ENCODE assay signal across 10 mouse cellular contexts in the genomic region with DNA sequence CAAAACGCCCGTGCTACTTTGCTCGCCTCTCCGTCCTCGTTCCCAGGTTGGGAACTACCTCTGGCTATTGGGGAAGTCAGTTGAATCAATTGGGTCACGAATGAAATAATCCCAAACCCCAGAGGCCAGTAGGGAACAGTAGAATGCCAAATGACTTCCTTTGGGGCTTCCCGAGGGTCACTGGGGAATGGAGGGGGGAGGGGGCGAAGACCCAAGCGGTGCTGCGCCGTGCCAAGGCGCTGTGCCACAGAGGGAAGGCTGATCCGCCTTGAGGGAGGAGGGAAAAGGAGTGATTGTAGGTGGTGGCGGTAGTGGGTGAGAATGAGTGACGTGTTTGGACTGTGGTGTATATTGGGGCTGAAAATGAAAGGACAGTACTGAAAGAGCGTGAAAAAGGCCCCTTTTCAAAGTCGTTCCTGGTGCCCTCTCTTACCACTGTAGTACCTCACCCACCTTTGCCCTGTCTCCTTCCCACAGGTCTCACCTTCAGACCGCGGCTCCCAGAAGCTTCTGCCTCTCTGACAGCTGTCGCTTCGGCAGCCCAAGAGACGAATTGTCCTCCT. TPM values are rescaled to one million over a fixed set of nuclear protein-coding genes. Genes with fewer than 3 reads are reported as not detected.
A peak's percentile ranks its signal among the peaks of the same experiment; 100 is the strongest.
DNase-seq lines count a peak whose midpoint lies in the region; ATAC-seq and TF ChIP-seq lines count a peak whose summit lies in the region.
"Had no signal": no experiment of that assay in that cellular context is flagged by ENCODE, and none has a peak within 500 bp of the region (broad histone marks: within the 10 kb centered on the region; RNA-seq: fewer than 3 reads in every experiment).

No protein-coding gene starts in this region.

- no peaks in the 10 kb centered on the region for H3K36me3 ChIP-seq in heart, embryonic 10.5 days
- H3K36me3 ChIP-seq in intestine, embryonic 16.5 days (ENCODE audit: control insufficient read depth, insufficient read depth, low read length), result no peaks in the 10 kb centered on the region
- H3K36me3 ChIP-seq in liver, postnatal 0 days (replicated peaks; ENCODE audit: insufficient read depth, low read length), result no peaks in the 10 kb centered on the region
- no peaks in the 10 kb centered on the region for H3K36me3 ChIP-seq in midbrain, embryonic 10.5 days

- peaks cover 100% of the 10 kb centered on the region for H3K27me3 ChIP-seq in heart, embryonic 10.5 days (ENCODE audit: insufficient read depth, poor library complexity, severe bottlenecking)
- peaks cover 69% of the 10 kb centered on the region for H3K27me3 ChIP-seq in intestine, embryonic 16.5 days (replicated peaks; ENCODE audit: control insufficient read depth, insufficient read depth, low read length)
- H3K27me3 ChIP-seq in liver, postnatal 0 days (ENCODE audit: insufficient read depth, low read length), result peaks cover 98% of the 10 kb centered on the region
- H3K27me3 ChIP-seq in midbrain, embryonic 10.5 days (ENCODE audit: low read depth, poor library complexity, severe bottlenecking), result peaks cover 100% of the 10 kb centered on the region

- peaks cover 40% of the 10 kb centered on the region for H3K4me1 ChIP-seq in heart, embryonic 10.5 days
- peaks cover 28% of the 10 kb centered on the region for H3K4me1 ChIP-seq in intestine, embryonic 16.5 days (ENCODE audit: control insufficient read depth, insufficient read depth, low read length)
- peaks cover 9% of the 10 kb centered on the region for H3K4me1 ChIP-seq in liver, postnatal 0 days (ENCODE audit: insufficient read depth)
- H3K4me1 ChIP-seq in midbrain, embryonic 10.5 days, result peaks cover 20% of the 10 kb centered on the region

- peak overlapping the region; percentile 57 for H3K4me2 ChIP-seq in intestine, embryonic 16.5 days (ENCODE audit: low read depth, low read length)
- H3K4me2 ChIP-seq in liver, postnatal 0 days (ENCODE audit: low read depth, low read length), result peak overlapping the region; percentile 49

- ATAC-seq in intestine, embryonic 16.5 days, result no peak
- ATAC-seq in liver, postnatal 0 days, result no peak
- ATAC-seq in frontal cortex, adult (ENCODE audit: low TSS enrichment), result no peak

- TF ChIP-seq CTCF in liver, postnatal 0 days (IDR thresholded peaks at IDR 0.05; ENCODE audit: low read depth), result no peak

- TF ChIP-seq EP300 in liver, postnatal 0 days (IDR thresholded peaks at IDR 0.05; ENCODE audit: low read depth), result no peak

- peak overlapping the region; percentile 72 for H3K9ac ChIP-seq in intestine, embryonic 16.5 days (ENCODE audit: low read depth, low read length)
- H3K9ac ChIP-seq in liver, postnatal 0 days (replicated peaks), result no peak overlapping the region

- under 1% methylated on average over 22 of the region's 22 CpGs for WGBS in heart, embryonic 10.5 days
- WGBS in intestine, embryonic 16.5 days, result 3% methylated on average over 22 of the region's 22 CpGs
- 2% methylated on average over 22 of the region's 22 CpGs for WGBS in liver, postnatal 0 days (ENCODE audit: insufficient replicate concordance)
- 2% methylated on average over 22 of the region's 22 CpGs for WGBS in midbrain, embryonic 10.5 days

- H3K27ac ChIP-seq in heart, embryonic 10.5 days, result no peak overlapping the region
- peak overlapping the region; percentile 85 for H3K27ac ChIP-seq in intestine, embryonic 16.5 days (ENCODE audit: low read length)
- H3K27ac ChIP-seq in liver, postnatal 0 days (ENCODE audit: low read depth), result no peak overlapping the region
- H3K27ac ChIP-seq in midbrain, embryonic 10.5 days (replicated peaks), result no peak overlapping the region

- intact Hi-C loops in heart, postnatal 36 days (cut with DNase I), result no loop called here

- H3K4me3 ChIP-seq in heart, embryonic 10.5 days, result peak overlapping the region; percentile 45
- H3K4me3 ChIP-seq in intestine, embryonic 16.5 days (ENCODE audit: low read length), result peak overlapping the region; percentile 59
- peak overlapping the region; percentile 35 for H3K4me3 ChIP-seq in liver, postnatal 0 days (ENCODE audit: low read depth, low read length)
- H3K4me3 ChIP-seq in midbrain, embryonic 10.5 days, result no peak overlapping the region

- H3K9me3 ChIP-seq in heart, embryonic 10.5 days, result no peaks in the 10 kb centered on the region
- no peaks in the 10 kb centered on the region for H3K9me3 ChIP-seq in intestine, embryonic 16.5 days (ENCODE audit: control insufficient read depth, low read length)
- H3K9me3 ChIP-seq in liver, postnatal 0 days (ENCODE audit: low read length), result no peaks in the 10 kb centered on the region
- no peaks in the 10 kb centered on the region for H3K9me3 ChIP-seq in midbrain, embryonic 10.5 days (replicated peaks)

- DNase-seq in heart, embryonic 10.5 days (ENCODE audit: low spot score), result peak; percentile 77
- no peak for DNase-seq in heart, postnatal 36 days
- peak; percentile 41 to 42 for DNase-seq in adrenal gland, adult 18-20 months (ENCODE audit: low spot score in 2 of 2)
- no peak for DNase-seq in liver, postnatal 0 days
- no peak for DNase-seq in midbrain, embryonic 10.5 days (ENCODE audit: low spot score)
- no peak for DNase-seq in retina, postnatal 1 day

RNA-seq across cellular contexts. Expression of a gene that starts 0.5 kb away (rescaled TPM):
- 0.57 and 3.7 TPM in 2 replicates for polyA plus RNA-seq in heart, embryonic 10.5 days (2016; fragmentation: Nextera tagmentation; extraction: Ambion mirVana)
- total RNA-seq in heart, postnatal 36 days (2021), result 1 to 10 TPM in 1 of 2 experiments, under 1 TPM in 1; 0.42 to 1.1 TPM
- total RNA-seq in adrenal gland, adult 18-20 months (2021), result 1 to 10 TPM; 2.8 to 4.0 TPM
- 5.2 and 5.9 TPM in 2 replicates for polyA plus RNA-seq in intestine, embryonic 16.5 days (2015; fragmentation: Nextera tagmentation; extraction: Ambion mirVana)
- polyA plus RNA-seq in liver, postnatal 0 days (2015; fragmentation: Nextera tagmentation; extraction: Ambion mirVana), result 0.16 and 0.17 TPM in 2 replicates
- not detected in 2 replicates for polyA plus RNA-seq in midbrain, embryonic 10.5 days (2016; fragmentation: Nextera tagmentation; extraction: Ambion mirVana)
- total RNA-seq: MEL had no signal

RNA-seq across cellular contexts. Expression of a gene that starts 0.5 kb away (rescaled TPM):
- not detected in 2 replicates for polyA plus RNA-seq in heart, embryonic 10.5 days (2016; fragmentation: Nextera tagmentation; extraction: Ambion mirVana)
- not detected for total RNA-seq in heart, postnatal 36 days (2021)
- not detected for total RNA-seq in adrenal gland, adult 18-20 months (2021)
- polyA plus RNA-seq in intestine, embryonic 16.5 days (2015; fragmentation: Nextera tagmentation; extraction: Ambion mirVana), result not detected in 2 replicates
- not detected in 2 replicates for polyA plus RNA-seq in liver, postnatal 0 days (2015; fragmentation: Nextera tagmentation; extraction: Ambion mirVana)
- not detected in 2 replicates for polyA plus RNA-seq in midbrain, embryonic 10.5 days (2016; fragmentation: Nextera tagmentation; extraction: Ambion mirVana)
- total RNA-seq: heart, adult 18-20 months; MEL had no signal

RNA-seq across cellular contexts. Expression of a gene that starts 4.1 kb away (rescaled TPM):
- 0.30 TPM in 1 of 2 replicates, not detected in the other for polyA plus RNA-seq in heart, embryonic 10.5 days (2016; fragmentation: Nextera tagmentation; extraction: Ambion mirVana)
- not detected for total RNA-seq in heart, postnatal 36 days (2021)
- 1 to 10 TPM; 1.9 to 4.7 TPM for total RNA-seq in adrenal gland, adult 18-20 months (2021)
- 1.2 and 1.4 TPM in 2 replicates for polyA plus RNA-seq in intestine, embryonic 16.5 days (2015; fragmentation: Nextera tagmentation; extraction: Ambion mirVana)
- not detected in 2 replicates for polyA plus RNA-seq in liver, postnatal 0 days (2015; fragmentation: Nextera tagmentation; extraction: Ambion mirVana)
- polyA plus RNA-seq in midbrain, embryonic 10.5 days (2016; fragmentation: Nextera tagmentation; extraction: Ambion mirVana), result not detected in 2 replicates
- total RNA-seq: heart, adult 18-20 months; MEL had no signal

RNA-seq across cellular contexts. Expression of a gene that starts 8.2 kb away (rescaled TPM):
- polyA plus RNA-seq in heart, embryonic 10.5 days (2016; fragmentation: Nextera tagmentation; extraction: Ambion mirVana), result 0.58 and 6.0 TPM in 2 replicates
- total RNA-seq in heart, postnatal 36 days (2021), result under 1 TPM; 0.62 to 0.72 TPM
- 10 to 100 TPM; 13.3 to 20.2 TPM for total RNA-seq in adrenal gland, adult 18-20 months (2021)
- 15.3 and 15.5 TPM in 2 replicates for polyA plus RNA-seq in intestine, embryonic 16.5 days (2015; fragmentation: Nextera tagmentation; extraction: Ambion mirVana)
- 0.58 and 0.73 TPM in 2 replicates for polyA plus RNA-seq in liver, postnatal 0 days (2015; fragmentation: Nextera tagmentation; extraction: Ambion mirVana)
- polyA plus RNA-seq in midbrain, embryonic 10.5 days (2016; fragmentation: Nextera tagmentation; extraction: Ambion mirVana), result not detected in 2 replicates
- total RNA-seq: MEL had no signal

RNA-seq across cellular contexts. Expression of a gene that starts 9.0 kb away (rescaled TPM):
- polyA plus RNA-seq in heart, embryonic 10.5 days (2016; fragmentation: Nextera tagmentation; extraction: Ambion mirVana), result 0.11 and 2.5 TPM in 2 replicates
- under 1 TPM; 0.24 to 0.47 TPM for total RNA-seq in heart, postnatal 36 days (2021)
- 10 to 100 TPM; 15.1 to 19.3 TPM for total RNA-seq in adrenal gland, adult 18-20 months (2021)
- polyA plus RNA-seq in intestine, embryonic 16.5 days (2015; fragmentation: Nextera tagmentation; extraction: Ambion mirVana), result 6.0 and 8.2 TPM in 2 replicates
- 0.39 and 0.50 TPM in 2 replicates for polyA plus RNA-seq in liver, postnatal 0 days (2015; fragmentation: Nextera tagmentation; extraction: Ambion mirVana)
- not detected in 2 replicates for polyA plus RNA-seq in midbrain, embryonic 10.5 days (2016; fragmentation: Nextera tagmentation; extraction: Ambion mirVana)
- total RNA-seq: MEL had no signal

Comparison
In these comparisons a context has a peak if more than half of its experiments do, and no peak if none do; other contexts are left out.
1. DNase-seq: peak in heart, embryonic 10.5 days (single experiment) and adrenal gland, adult 18-20 months (2 of 2); none in heart, postnatal 36 days (0 of 2), liver, postnatal 0 days (single experiment), midbrain, embryonic 10.5 days (single experiment) and retina, postnatal 1 day (single experiment).